Mouse (Mus musculus) bone marrow, adult 2 months (tissue): ENCODE data around the gene Tcf20.

Experiments
- CTCF ChIP-seq: fragments of 200-500 bp; IDR thresholded peaks from 2 replicates; pipeline ENCODE4 v1.5.1; 2011; ENCODE audit warnings: low read length, control low read depth; ENCODE audit not compliant: control insufficient read depth, insufficient read depth
- POLR2A ChIP-seq: fragments of 200-500 bp; IDR thresholded peaks from 2 replicates; pipeline ENCODE4 v1.6.1; 2011; ENCODE audit warnings: low read depth, mild to moderate bottlenecking, control low read depth, low read length, borderline replicate concordance; ENCODE audit not compliant: control insufficient read depth

DNA sequence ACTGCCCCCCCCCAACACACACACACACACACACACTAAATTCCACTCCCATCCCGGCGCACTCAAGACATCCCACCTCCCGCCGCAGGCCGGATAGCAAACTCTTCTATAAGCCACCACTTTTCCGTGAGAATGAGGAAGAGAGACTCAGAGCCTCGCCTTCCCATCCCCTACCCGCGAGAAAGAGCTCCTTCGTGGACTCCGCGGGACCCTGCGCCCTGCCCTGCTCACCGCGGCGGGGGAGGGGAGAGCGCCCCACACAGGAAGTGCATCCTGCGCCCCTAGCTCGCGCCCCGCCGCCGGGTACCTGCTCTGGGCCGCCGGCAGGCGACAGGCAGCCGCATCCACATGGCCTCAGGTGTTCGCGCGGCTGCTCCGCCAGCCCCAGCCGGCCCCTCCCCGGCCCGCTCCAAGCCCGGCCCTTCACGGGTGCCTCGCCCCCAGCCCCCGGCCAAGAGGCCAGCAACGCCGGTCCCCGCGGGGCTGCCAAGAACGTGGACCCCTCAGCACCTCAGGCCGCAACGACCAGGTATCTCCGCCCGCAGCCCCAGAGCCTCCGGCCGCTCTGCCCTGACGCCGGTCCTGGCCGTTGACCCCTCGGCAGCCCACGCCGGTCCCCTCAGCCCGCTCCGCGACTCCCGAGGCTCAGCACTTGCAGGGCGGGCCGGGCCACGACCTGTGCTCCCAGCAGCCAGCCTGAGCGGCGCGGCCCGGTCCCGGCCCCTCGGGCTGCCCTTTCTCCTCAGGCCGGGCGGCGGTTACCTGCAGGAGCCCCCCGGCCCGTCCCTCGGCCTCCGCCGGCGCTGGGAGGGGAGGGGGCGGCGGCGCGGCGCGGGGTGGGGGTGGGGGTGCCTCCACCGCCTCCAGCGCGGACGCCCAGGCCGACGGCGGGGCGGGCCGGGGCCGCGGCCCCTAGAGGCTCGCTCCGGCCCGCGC, 88.7 kb downstream of the Tcf20 start:
- no peak for TF ChIP-seq POLR2A
- no peak for TF ChIP-seq CTCF
